Mouse (Mus musculus): ENCODE results near the gene Alx3. TPM values are rescaled to one million over a fixed set of nuclear protein-coding genes. Genes with fewer than 3 reads are reported as not detected.

Gene Alx3
- polyA plus RNA-seq, 1 experiment = not detected

DNA sequence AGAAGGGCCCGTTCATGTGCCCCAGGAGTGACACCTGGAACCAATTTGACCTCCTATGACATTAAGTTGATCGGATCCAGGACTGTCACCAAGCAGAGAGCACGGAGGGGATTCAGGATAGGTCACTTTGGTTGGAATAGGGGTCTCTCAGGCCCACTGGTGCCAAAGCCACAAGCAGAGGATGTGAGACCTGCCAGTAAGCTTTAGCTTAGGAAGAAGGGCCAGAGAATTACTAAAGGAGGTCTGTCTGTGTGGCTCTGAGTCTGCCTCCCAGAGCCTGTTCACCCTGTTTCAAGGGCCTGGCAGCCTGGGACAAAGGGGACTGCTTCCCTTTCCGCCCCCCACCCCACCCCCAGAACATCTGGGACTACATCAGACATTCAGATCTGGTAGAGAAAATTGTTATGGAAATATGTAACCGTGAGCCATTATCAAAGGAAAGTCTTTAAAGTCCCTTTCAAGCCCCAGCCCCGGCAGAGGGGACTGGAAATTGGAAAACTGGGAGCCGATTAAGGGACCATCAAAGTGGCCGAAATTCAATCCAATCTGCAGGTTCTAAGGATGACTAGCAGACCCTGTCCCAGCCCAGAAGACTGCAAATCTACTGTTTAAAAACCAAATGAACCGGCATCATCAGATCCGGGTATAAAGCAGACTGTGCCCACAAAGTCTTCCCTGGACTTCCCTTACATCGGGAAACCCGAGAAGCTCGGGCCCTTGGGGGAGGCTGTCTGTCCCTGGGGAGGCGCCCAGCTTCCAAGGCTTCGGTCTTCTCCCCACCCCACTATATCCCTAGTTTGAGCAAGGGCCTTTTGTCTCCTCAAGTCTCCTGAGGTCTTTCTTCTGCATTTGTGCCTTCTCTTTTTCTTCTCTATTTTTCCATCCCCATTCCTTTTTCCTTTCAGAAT is 13.5 kb upstream of the Alx3 start:
- no peak overlapping the region for H3K4me3 ChIP-seq (ENCODE audit: insufficient read depth, low read depth, low read length)
- no peak overlapping the region for H3K27ac ChIP-seq (ENCODE audit: insufficient read depth, low read depth, low read length)
- TF ChIP-seq POLR2A (IDR thresholded peaks at IDR 0.05; ENCODE audit: insufficient read depth, low read depth, low read length) = no peak
- no peak for TF ChIP-seq CTCF (IDR thresholded peaks at IDR 0.05; ENCODE audit: insufficient read depth, low read depth, low read length)
- peaks cover 7% of the 10 kb centered on the region; the same call in 1 of the 2 replicates for H3K4me1 ChIP-seq (ENCODE audit: control insufficient read depth, insufficient read depth, low read length)
- 14% methylated on average over 15 of the region's 15 CpGs for WGBS

DNA sequence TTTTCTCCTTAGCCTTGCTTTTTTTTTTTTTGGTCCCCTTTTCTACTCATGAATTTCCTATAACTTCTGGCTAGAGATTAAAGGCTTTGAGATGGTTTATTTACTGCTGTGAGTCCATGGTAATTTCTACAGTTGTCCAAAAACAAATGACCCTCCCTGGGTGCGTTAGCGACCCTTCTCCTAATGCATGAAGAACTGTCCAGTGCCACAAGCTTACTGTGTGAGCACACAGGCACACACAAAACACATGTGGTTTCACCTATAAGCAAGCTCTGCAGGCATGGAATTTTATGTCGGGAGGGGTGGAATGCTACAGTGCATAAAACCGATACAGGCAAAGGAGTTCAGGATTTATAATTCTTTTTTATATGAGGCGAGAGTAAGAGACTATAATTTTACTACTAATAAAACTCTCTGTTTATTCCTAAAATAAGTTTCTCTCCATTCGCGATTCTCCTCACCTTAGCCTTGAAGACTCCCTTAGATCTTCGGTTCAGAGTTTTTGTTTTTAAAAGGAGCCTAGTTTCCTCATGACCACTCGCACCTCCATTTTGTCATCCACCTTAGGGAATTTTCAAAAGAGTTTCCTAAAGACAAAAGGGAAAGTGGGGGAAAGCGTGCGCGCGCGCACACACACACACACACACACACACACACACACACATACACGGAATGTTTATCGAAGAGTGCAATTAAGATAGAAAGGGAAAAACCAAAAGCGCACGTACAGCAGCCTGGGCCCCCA is 12.5 kb upstream of the Alx3 start:
- Histone ChIP-seq H3K27ac (ENCODE audit: insufficient read depth, low read depth, low read length) (no peak overlapping the region), H3K4me3 (ENCODE audit: insufficient read depth, low read depth, low read length) (peak overlapping the region; percentile 14), H3K4me1 (ENCODE audit: control insufficient read depth, insufficient read depth, low read length) (peaks cover 7% of the 10 kb centered on the region; the same call in 1 of the 2 replicates)
- WGBS = 3% methylated on average over 18 of the region's 18 CpGs
- TF ChIP-seq CTCF (IDR thresholded peaks at IDR 0.05; ENCODE audit: insufficient read depth, low read depth, low read length) (no peak), POLR2A (IDR thresholded peaks at IDR 0.05; ENCODE audit: insufficient read depth, low read depth, low read length) (no peak)

- 4% methylated on average over 65 of the region's 65 CpGs for WGBS
- peaks cover 7% of the 10 kb centered on the region; the same call in 1 of the 2 replicates for H3K4me1 ChIP-seq (ENCODE audit: control insufficient read depth, insufficient read depth, low read length)
- no peak overlapping the region for H3K27ac ChIP-seq (ENCODE audit: insufficient read depth, low read depth, low read length)
- peak overlapping the region; percentile 14 for H3K4me3 ChIP-seq (ENCODE audit: insufficient read depth, low read depth, low read length)
- no peak for TF ChIP-seq CTCF (IDR thresholded peaks at IDR 0.05; ENCODE audit: insufficient read depth, low read depth, low read length)
- TF ChIP-seq POLR2A (IDR thresholded peaks at IDR 0.05; ENCODE audit: insufficient read depth, low read depth, low read length) = no peak
These were observed 11.7 kb upstream of the Alx3 start for GRCm38 (mm10) chr3:107582875-107583767.

GRCm38 (mm10) chr3:107583893-107584292 is 10.9 kb upstream of the Alx3 start:
- Histone ChIP-seq H3K4me3 (ENCODE audit: insufficient read depth, low read depth, low read length) (no peak overlapping the region), H3K27ac (ENCODE audit: insufficient read depth, low read depth, low read length) (no peak overlapping the region), H3K4me1 (ENCODE audit: control insufficient read depth, insufficient read depth, low read length) (peaks cover 7% of the 10 kb centered on the region; the same call in 1 of the 2 replicates)
- no peak for TF ChIP-seq POLR2A (IDR thresholded peaks at IDR 0.05; ENCODE audit: insufficient read depth, low read depth, low read length)
- TF ChIP-seq CTCF (IDR thresholded peaks at IDR 0.05; ENCODE audit: insufficient read depth, low read depth, low read length) = no peak
- WGBS = 31% methylated on average over 1 of the region's 1 CpGs

GRCm38 (mm10) chr3:107586504-107586903 is 8.3 kb upstream of the Alx3 start:
- TF ChIP-seq CTCF (IDR thresholded peaks at IDR 0.05; ENCODE audit: insufficient read depth, low read depth, low read length) = no peak
- no peak for TF ChIP-seq POLR2A (IDR thresholded peaks at IDR 0.05; ENCODE audit: insufficient read depth, low read depth, low read length)
- H3K4me3 ChIP-seq (ENCODE audit: insufficient read depth, low read depth, low read length) = no peak overlapping the region
- WGBS = 80% methylated on average over 6 of the region's 6 CpGs
- H3K27ac ChIP-seq (ENCODE audit: insufficient read depth, low read depth, low read length) = no peak overlapping the region
- peaks cover 7% of the 10 kb centered on the region; the same call in 1 of the 2 replicates for H3K4me1 ChIP-seq (ENCODE audit: control insufficient read depth, insufficient read depth, low read length)

- 73% methylated on average over 1 of the region's 1 CpGs for WGBS
- H3K4me1 ChIP-seq (ENCODE audit: control insufficient read depth, insufficient read depth, low read length) = peaks cover 7% of the 10 kb centered on the region
- no peak overlapping the region for H3K4me3 ChIP-seq (ENCODE audit: insufficient read depth, low read depth, low read length)
- TF ChIP-seq POLR2A (IDR thresholded peaks at IDR 0.05; ENCODE audit: insufficient read depth, low read depth, low read length) = no peak
- TF ChIP-seq CTCF (IDR thresholded peaks at IDR 0.05; ENCODE audit: insufficient read depth, low read depth, low read length) = no peak
- no peak overlapping the region for H3K27ac ChIP-seq (ENCODE audit: insufficient read depth, low read depth, low read length)
These were observed 3.2 kb upstream of the Alx3 start for GRCm38 (mm10) chr3:107591612-107592011.

GRCm38 (mm10) chr3:107593632-107594031 is 1.2 kb upstream of the Alx3 start:
- TF ChIP-seq CTCF (IDR thresholded peaks at IDR 0.05; ENCODE audit: insufficient read depth, low read depth, low read length) = no peak
- no peak for TF ChIP-seq POLR2A (IDR thresholded peaks at IDR 0.05; ENCODE audit: insufficient read depth, low read depth, low read length)
- no peak overlapping the region for H3K27ac ChIP-seq (ENCODE audit: insufficient read depth, low read depth, low read length)
- H3K4me1 ChIP-seq (ENCODE audit: control insufficient read depth, insufficient read depth, low read length) = peaks cover 7% of the 10 kb centered on the region
- H3K4me3 ChIP-seq (ENCODE audit: insufficient read depth, low read depth, low read length) = no peak overlapping the region
- 97% methylated on average over 2 of the region's 2 CpGs for WGBS

GRCm38 (mm10) chr3:107595264-107595937 is 570 bp downstream of the Alx3 start:
- peaks cover 7% of the 10 kb centered on the region for H3K4me1 ChIP-seq (ENCODE audit: control insufficient read depth, insufficient read depth, low read length)
- peak overlapping the region; percentile 37; the same call in 1 of the 2 replicates for H3K27ac ChIP-seq (ENCODE audit: insufficient read depth, low read depth, low read length)
- peak overlapping the region; percentile 23 for H3K4me3 ChIP-seq (ENCODE audit: insufficient read depth, low read depth, low read length)
- TF ChIP-seq POLR2A (IDR thresholded peaks at IDR 0.05; ENCODE audit: insufficient read depth, low read depth, low read length) (no peak), CTCF (IDR thresholded peaks at IDR 0.05; ENCODE audit: insufficient read depth, low read depth, low read length) (no peak)
- 2% methylated on average over 48 of the region's 50 CpGs for WGBS

All from olfactory bulb, adult 2 months (tissue).